Mouse (Mus musculus) heart, embryonic 11.5 days (tissue): ENCODE data around the gene Olfr704. TPM values are rescaled to one million over a fixed set of nuclear protein-coding genes. Genes with fewer than 3 reads are reported as not detected.

Experiments used
- ATAC-seq: fragments of 200-750 bp; cut with Nextera tagmentation; replicated peaks from 2 replicates; pipeline ENCODE4 v1.8.0; 2017; ENCODE audit warnings: moderate library complexity; ENCODE audit not compliant: insufficient number of reproducible peaks, low FRiP score, low TSS enrichment
- H3K27ac ChIP-seq: fragments of 300-500 bp; sonication (generic); 2 replicates; pipeline ENCODE4 v1.5.1; 2014; ENCODE audit warnings: mild to moderate bottlenecking, low read depth, low read length
- H3K27me3 ChIP-seq: fragments of 300-500 bp; sonication (generic); 2 replicates; pipeline ENCODE4 v1.6.1; 2014; ENCODE audit warnings: mild to moderate bottlenecking, low read length, mixed read lengths; ENCODE audit not compliant: control insufficient read depth, insufficient read depth
- H3K36me3 ChIP-seq: fragments of 300-500 bp; sonication (generic); 2 replicates; pipeline ENCODE4 v1.6.1; 2014; ENCODE audit warnings: mild to moderate bottlenecking, low read length, moderate library complexity, mixed read lengths; ENCODE audit not compliant: control insufficient read depth, insufficient read depth
- H3K4me1 ChIP-seq: fragments of 300-500 bp; sonication (generic); 2 replicates; pipeline ENCODE4 v1.6.1; 2014; ENCODE audit warnings: low read length; ENCODE audit not compliant: control insufficient read depth, insufficient read depth
- H3K4me2 ChIP-seq: fragments of 300-500 bp; sonication (generic); 2 replicates; pipeline ENCODE4 v1.6.1; 2014; ENCODE audit warnings: mild to moderate bottlenecking, moderate library complexity
- H3K4me3 ChIP-seq: fragments of 300-500 bp; sonication (generic); 2 replicates; pipeline ENCODE4 v1.5.1; 2014; ENCODE audit warnings: low read depth, low read length
- H3K9ac ChIP-seq: fragments of 300-500 bp; sonication (generic); 2 replicates; pipeline ENCODE4 v1.6.1; 2014; ENCODE audit warnings: mild to moderate bottlenecking, low read depth, low read length, moderate library complexity
- H3K9me3 ChIP-seq: fragments of 300-500 bp; sonication (generic); replicated peaks from 2 replicates; pipeline ENCODE4 v1.6.1; 2016; ENCODE audit warnings: low read length; ENCODE audit not compliant: control insufficient read depth
- WGBS: fragments of 180-500 bp; shearing (Covaris S2); extraction: QIAGEN DNeasy Blood & Tissue Kit; methylation state at CpG from one replicate; pipeline ENCODE4 v1.1.7; 2014; ENCODE audit not compliant: insufficient replicate concordance; 5-methylcytosine and 5-hydroxymethylcytosine counted together
- polyA plus RNA-seq: library from polyadenylated mRNA; unstranded; fragments of >200 nt; fragmentation: Nextera tagmentation; extraction: Ambion mirVana; gene quantifications from 2 replicates; pipeline ENCODE4 v1.2.1, GENCODE M21; 2014

Olfr704 gene
- polyA plus RNA-seq, 1 experiment from 2014 or later: not detected

GRCm38 (mm10) chr7:106907676-106908075 is 44.7 kb downstream of the Olfr704 start, which contains the start of gene Olfr1532-ps1:
Gene Olfr1532-ps1, plus strand, starts transcription at chr7:106908001.
- Histone ChIP-seq H3K4me3 (no peak within 1 kb of the TSS), H3K9ac (no peak within 1 kb of the TSS), H3K27me3 (no peaks in the 10 kb centered on the region), H3K4me2 (no peak within 1 kb of the TSS), H3K9me3 (no peaks in the 10 kb centered on the region), H3K27ac (no peak within 1 kb of the TSS), H3K36me3 (no peaks in the 10 kb centered on the region), H3K4me1 (no peaks in the 10 kb centered on the region)
- 43% methylated on average over 2 of the region's 2 CpGs for WGBS
- no peak for ATAC-seq

Other genes with a start within 250 kb of the Olfr704 start
- gene Olfr693, start 182.6 kb upstream of the Olfr704 start, polyA plus RNA-seq: not detected in 2 replicates
- not detected in 2 replicates for gene Olfr694, start 171.4 kb upstream of the Olfr704 start, polyA plus RNA-seq
- not detected in 2 replicates for gene Olfr695, start 146.8 kb upstream of the Olfr704 start, polyA plus RNA-seq
- not detected in 2 replicates for gene Olfr697, start 120.7 kb upstream of the Olfr704 start, polyA plus RNA-seq
- not detected in 2 replicates for gene Olfr698, start 107.8 kb upstream of the Olfr704 start, polyA plus RNA-seq
- not detected in 2 replicates for gene Olfr699, start 70.0 kb upstream of the Olfr704 start, polyA plus RNA-seq
- not detected in 2 replicates for gene Olfr700, start 54.4 kb upstream of the Olfr704 start, polyA plus RNA-seq
- gene Olfr701, start 49.1 kb upstream of the Olfr704 start, polyA plus RNA-seq: not detected in 2 replicates
- gene Olfr702, start 29.3 kb upstream of the Olfr704 start, polyA plus RNA-seq: not detected in 2 replicates
- not detected in 2 replicates for gene Olfr703, start 19.8 kb upstream of the Olfr704 start, polyA plus RNA-seq
- not detected in 2 replicates for gene Olfr705, start 13.7 kb downstream of the Olfr704 start, polyA plus RNA-seq
- gene Olfr706, start 25.0 kb downstream of the Olfr704 start, polyA plus RNA-seq: not detected in 2 replicates
- gene Olfr707, start 38.1 kb downstream of the Olfr704 start, polyA plus RNA-seq: not detected in 2 replicates
- gene Olfr1532-ps1, start 44.8 kb downstream of the Olfr704 start, polyA plus RNA-seq: not detected in 2 replicates
- not detected in 2 replicates for gene Olfr709-ps1, start 69.0 kb downstream of the Olfr704 start, polyA plus RNA-seq
- not detected in 2 replicates for gene Olfr710, start 85.1 kb downstream of the Olfr704 start, polyA plus RNA-seq
- gene Olfr6, start 100.8 kb downstream of the Olfr704 start, polyA plus RNA-seq: not detected in 2 replicates
- not detected in 2 replicates for gene Olfr711, start 112.3 kb downstream of the Olfr704 start, polyA plus RNA-seq
- not detected in 2 replicates for gene Olfr2, start 142.9 kb downstream of the Olfr704 start, polyA plus RNA-seq
- not detected in 2 replicates for gene Olfr713, start 168.0 kb downstream of the Olfr704 start, polyA plus RNA-seq
- gene Olfr714, start 207.8 kb downstream of the Olfr704 start, polyA plus RNA-seq: not detected in 2 replicates
- gene Olfr17, start 230.0 kb downstream of the Olfr704 start, polyA plus RNA-seq: not detected in 2 replicates
- gene Olfr715b, start 247.2 kb downstream of the Olfr704 start, polyA plus RNA-seq: not detected in 2 replicates